Mouse (Mus musculus) thymus, adult 2 months (tissue): ENCODE measurements around the gene Bach2.

Experiments used
- CTCF ChIP-seq: fragments of 200-500 bp; IDR thresholded peaks from 2 replicates; pipeline ENCODE4 v1.5.1; 2012; ENCODE audit warnings: mild to moderate bottlenecking, control low read depth, low read length, moderate library complexity, borderline replicate concordance; ENCODE audit not compliant: control insufficient read depth, poor library complexity, insufficient read depth; ENCODE audit errors: extremely low read depth
- POLR2A ChIP-seq: fragments of 200-500 bp; IDR thresholded peaks from 2 replicates; pipeline ENCODE4 v1.6.1; 2012; ENCODE audit warnings: mild to moderate bottlenecking, low read length, control low read depth, moderate library complexity; ENCODE audit not compliant: control insufficient read depth, poor library complexity, insufficient read depth; ENCODE audit errors: extremely low read depth

DNA sequence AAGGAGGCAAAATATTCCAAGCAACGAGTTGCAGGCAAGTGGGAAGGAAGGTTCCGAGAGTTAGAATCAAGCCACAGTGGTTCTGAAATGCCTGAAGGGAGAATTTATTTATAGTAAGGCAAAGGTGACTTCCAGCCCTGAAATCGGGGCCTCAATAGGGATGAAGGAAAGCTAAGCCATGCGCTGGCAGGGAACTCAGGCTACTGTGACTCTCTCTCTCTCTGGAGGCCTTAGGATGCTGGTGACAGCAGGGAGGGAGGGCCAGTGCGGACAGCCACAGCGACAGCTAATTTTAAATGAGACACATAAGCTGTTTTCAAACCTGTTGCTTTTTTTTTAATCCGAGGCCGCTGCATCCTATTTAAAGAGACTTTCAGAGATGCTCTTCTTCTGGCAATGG lies 270.4 kb downstream of the Bach2 start:
- TF ChIP-seq CTCF (no peak), POLR2A (no peak)
